Mouse (Mus musculus): Measurements from ENCODE around the gene Gng12.

GRCm38 (mm10) chr6:66901926-66902325 lies 5.7 kb downstream of the Gng12 start:
- TF ChIP-seq CTCF (IDR thresholded peaks at IDR 0.05; ENCODE audit: control insufficient read depth, insufficient read depth, low read length) (no peak), POLR2A (IDR thresholded peaks at IDR 0.05; ENCODE audit: borderline replicate concordance, control insufficient read depth, low read depth, low read length) (no peak)

Measured in bone marrow, adult 2 months (tissue).